Mouse (Mus musculus) NIH3T3 (cell line): Measurements from ENCODE around the gene Apln.
A peak's percentile ranks its signal among the peaks of the same experiment; 100 is the strongest.

Experiments
- DNase-seq: peaks from one replicate; pipeline ENCODE4 v3.0.0-alpha.2; 2012; ENCODE audit warnings: low read depth

Apln gene

DNA sequence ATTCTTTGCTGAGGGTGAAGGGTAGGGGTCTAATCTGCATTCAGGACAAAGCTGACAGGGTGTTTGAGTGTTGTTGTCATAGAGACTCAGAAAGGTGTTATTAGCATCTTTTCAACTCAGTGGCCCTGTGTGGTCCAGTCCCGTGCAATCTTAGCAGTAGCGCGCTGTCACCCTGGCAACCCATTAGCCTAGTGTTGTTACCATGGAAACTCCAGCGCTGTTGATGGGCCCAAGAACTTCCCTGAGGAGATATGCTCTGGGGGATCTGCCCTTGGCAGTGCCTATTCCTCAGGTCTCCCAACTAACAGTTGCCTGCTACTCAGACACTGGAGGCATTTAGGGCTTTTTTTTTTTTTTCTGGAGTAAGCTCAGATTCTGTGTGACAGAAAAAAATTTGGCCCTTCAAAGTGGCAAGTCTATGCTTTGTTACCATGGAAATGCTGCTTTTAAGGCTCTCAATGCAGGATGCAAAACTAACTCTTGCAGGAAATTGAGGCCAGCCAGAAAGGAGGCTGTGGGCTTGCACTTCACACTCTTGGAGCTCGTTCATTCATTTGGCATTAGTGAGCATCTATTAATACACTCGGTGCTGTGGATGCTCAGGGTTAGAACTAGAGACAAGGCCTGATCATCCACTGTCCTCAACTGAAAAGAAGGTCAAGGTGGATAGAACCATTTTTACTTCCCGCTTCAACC lies 17.6 kb downstream of the Apln start:
- DNase-seq, result no peak

- DNase-seq, result no peak
Observed at GRCm38 (mm10) chrX:48011656-48012055, 23.0 kb downstream of the Apln start.

GRCm38 (mm10) chrX:48006062-48006461 lies 28.6 kb downstream of the Apln start:
- no peak for DNase-seq

DNA sequence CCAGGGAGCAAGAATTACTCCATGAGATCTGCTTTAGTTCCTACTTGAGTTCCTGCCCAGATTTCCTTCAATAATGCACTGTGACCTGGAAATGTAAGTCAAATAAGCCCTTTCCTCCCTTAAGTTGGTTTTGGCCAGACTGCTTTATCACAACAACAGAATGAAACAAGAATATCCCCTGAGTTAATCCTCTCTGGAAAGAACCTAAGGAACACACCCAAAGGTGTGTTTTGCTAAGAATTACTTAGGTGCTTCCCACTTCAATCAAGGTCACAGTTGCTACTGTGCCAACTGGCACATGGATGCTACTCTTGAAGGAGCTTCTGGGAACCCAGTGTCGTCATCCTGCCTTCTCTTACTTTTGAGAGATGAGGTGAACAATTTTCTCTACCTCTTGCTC lies 29.9 kb downstream of the Apln start:
- no peak for DNase-seq

DNA sequence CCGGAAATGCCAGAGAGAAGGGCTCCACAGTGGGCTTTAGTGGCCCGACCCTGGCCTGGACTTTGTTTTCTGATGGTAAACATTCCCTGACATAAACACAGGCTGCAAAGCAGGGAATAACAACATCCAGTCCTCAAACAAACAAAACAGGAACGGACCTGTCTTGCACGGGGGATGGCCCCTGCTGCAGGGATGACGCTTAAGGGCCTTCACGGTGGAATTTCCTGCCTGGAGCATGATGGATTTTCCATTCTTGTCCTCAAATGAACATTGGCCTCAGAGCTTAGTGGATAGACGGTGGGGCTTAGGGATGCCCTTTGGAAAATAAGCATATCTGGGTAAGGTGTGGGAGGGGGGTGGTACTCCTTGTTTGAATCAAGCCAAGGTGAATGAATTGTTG lies 33.5 kb downstream of the Apln start:
- no peak for DNase-seq

DNA sequence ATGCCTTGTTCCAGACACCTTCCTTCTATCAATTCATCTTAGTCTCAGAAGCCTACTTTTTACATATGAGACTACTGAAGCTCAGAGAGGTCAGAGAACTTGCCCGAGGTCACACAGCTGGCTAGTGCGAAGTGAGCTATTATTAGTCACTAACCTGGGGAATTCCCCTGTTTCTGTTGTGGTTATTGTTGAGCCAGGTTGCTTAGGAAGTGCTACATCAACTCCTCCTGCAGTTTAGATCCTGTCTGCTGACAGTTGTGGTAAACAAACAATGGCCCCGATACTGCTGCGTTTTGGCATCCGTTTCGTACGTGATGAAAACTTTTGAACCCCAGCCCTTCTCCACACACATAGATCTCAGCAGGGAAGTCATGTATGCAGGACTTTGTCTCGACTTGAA lies 36.2 kb downstream of the Apln start:
- DNase-seq, result peak; percentile 9

DNA sequence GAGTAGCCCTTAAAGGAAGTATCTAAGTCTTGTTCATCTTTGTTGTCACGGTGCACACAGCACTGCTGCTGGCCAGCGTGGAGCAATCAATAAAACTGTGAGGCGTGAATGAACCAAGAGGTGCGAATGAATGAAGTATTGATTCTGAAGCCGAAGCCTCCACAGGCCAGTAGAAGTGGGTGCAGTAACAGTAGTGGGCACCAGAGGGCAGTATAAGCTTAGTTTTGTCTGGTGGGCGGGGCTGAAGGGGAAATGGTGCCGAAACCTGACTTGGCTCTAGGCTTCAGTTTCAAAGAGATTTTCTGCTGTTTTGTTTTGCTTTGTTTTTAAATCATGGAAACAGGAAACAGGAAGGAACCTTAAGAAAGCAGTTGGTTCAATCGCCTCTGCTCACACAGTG lies 42.0 kb downstream of the Apln start:
- peak; percentile 78 for DNase-seq

DNA sequence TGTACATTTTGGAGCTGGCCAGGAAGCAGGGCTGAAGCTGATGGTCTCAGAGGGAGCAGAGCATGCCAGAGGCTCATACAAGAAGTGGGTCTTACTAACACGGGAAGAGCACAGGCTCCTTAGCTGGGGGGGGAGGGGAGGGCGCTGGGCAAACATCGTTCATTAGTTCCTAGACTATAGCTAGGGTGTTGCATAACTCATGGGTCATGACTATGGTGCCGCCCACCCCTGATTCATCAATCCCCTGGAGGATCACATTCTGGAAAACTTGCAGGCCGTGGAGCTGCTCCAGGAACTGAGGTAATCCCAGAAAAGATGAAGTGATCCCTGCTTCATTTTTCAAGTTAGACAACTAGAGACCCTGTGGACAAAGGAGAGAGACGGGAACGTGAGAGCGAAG lies 46.6 kb downstream of the Apln start:
- DNase-seq, result peak; percentile 93

DNA sequence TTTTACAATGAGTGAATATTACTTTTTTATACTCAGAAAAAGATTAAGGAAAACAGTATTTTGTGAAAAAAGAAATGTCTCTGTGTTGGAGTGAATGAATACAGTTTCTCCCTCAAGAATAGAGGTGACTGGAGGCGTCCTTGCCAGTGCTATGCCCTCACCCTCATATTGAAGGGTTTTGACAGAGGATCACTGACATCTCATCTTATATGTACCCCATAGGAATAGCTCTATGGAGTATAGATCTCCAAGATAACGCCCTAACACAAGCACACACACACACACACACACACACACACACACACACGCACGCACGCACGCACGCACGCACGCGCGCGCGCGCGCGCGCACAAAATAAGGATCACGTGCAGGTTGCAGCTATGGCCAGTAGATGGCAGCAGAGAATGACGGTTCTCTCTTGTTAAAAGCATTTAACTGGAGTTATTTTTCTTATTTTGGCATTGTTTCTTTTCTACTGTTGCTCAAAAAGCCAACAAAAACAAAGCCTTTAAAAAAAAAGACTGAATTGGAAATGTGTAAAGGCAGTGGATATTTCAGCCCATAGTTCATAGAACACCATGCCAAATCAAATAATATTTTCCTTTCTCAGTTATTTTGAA lies 49.5 kb downstream of the Apln start:
- peak; percentile 84 for DNase-seq

DNA sequence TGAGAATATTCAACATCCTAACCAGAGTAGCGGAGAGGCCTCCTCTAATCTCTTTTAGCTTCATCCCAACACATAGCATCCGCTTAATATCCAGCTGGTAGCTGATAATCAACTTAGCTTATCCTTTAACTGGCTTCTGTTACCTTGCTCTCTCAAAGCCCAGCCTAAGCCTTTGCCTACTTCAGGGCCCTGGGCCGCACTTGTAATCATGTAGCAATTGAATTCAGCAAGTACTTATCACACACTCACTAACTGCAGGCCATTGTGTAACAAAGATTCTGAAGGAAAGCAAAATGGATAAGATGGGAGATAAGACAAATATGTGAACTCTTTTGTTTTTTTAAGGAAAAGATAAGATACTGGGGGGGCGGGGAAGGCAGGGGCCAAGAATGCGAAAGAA lies 57.6 kb downstream of the Apln start:
- no peak for DNase-seq

DNA sequence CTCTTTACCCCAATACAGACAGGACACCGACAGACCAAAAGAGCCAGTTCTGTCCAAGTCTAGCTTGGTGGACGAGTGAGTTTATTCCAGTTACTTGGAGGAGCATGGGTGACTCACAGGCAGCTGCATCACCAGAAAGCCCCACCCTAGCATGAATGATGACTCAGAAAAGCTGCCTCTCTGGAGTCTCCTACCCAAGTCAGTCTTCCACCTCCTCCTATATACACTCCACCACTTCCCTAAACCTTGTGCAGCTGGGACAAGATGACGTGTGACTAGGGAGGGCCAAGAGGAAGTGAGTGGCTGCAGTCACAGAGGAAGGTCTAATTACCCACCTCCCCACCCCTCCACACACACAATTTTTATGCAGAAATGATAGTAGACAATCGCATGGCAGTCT lies 58.1 kb downstream of the Apln start:
- DNase-seq, result peak; percentile 81
